Mouse (Mus musculus): ENCODE measurements around the gene Gsto1. TPM values are rescaled to one million over a fixed set of nuclear protein-coding genes. Genes with fewer than 3 reads are reported as not detected.

Gene Gsto1
- total RNA-seq, 4 experiments from 2014 or later, result 50.1 to 55.4 (median 51.9) TPM

GRCm38 (mm10) chr19:47888037-47888436, 33.3 kb downstream of the Gsto1 start:
- DNase-seq (ENCODE audit: low spot score in 2 of 2), result no peak

GRCm38 (mm10) chr19:47890489-47891130, 35.8 kb downstream of the Gsto1 start:
- no peak for DNase-seq (ENCODE audit: low spot score in 2 of 2)

DNA sequence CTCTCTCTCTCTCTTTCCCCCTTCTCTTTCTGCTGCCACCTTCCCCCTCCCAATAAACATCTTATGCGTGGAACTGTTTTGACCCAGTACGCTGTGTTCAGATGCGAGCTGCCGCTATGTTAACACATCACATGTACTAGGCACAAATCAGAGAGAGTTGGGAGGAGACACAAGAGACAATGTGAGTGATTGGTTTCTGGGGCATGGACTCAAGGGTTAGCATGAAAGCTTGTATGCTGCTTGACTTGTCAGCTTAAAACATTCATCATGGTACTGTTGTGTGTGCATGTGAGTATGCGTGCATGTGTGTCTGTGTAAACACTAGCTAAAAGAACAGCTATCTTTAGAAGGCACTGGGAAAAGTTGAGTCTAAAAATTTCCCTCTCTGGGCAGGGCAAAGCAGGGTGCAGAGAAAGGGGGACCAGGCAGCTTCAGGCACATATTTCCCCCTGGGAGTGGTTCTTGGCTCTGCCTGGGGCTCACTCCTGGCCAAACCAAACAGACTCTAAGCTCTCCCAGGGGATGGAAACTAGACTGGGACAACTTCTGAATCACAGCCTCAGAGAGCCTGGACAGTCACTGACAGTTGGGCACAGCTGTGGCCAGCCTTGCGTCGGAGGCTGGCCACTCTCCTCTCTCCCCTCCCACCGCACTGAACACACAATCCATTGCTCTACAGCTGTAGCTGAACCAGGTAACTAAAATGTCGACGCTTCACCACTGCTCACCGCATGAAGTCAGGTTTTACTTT, 37.0 kb downstream of the Gsto1 start:
- DNase-seq (ENCODE audit: low spot score in 2 of 2), result no peak

DNA sequence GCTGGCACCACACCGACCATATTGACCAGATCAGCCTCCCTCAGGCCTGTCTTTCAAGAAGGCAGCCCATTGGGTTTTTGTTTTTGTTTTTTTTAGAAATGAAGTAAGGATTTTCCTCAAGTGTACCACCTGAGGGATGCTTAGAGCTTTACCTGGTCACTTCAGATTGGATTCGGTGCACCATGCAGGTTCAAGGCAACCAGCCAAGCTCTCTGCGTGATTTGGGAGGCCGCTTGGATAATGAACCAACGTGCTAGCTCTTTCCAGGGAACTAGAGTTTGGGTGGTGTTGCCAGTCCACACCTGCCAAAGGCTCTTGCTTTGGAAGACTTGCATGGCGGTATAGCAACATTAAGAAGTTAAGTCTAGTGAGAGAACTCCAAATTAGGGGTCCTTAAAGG, 38.3 kb downstream of the Gsto1 start:
- DNase-seq (ENCODE audit: low spot score in 2 of 2), result no peak

DNA sequence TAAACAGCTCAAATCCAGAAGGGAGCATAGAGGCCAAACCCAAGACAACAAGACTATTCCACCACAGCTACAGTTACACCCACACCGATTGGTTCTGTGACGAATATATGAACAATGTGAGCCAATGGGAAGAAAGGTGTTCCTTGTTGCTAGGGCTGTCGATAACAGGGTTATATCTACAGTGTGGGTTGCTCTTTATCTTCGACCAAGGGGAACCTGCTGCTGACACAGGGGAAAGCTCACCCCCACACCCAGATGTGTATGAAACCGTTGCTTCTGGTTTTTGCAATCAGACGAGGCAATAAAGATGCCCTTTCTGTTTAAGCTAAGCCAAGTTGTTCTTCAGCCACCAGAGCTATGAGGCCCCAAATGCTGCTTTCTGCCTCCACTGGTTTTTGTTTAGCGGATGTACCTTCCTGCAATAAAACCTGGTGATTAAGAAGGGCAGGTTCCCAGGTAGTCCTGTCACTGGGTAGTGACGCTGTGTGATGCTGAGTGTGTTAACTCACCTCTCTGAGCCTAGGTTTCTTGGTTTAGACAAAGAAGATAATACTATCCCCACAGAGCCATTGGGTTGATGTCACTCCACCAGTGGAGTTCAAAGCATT, 43.8 kb downstream of the Gsto1 start:
- no peak for DNase-seq (ENCODE audit: low spot score in 2 of 2)

DNA sequence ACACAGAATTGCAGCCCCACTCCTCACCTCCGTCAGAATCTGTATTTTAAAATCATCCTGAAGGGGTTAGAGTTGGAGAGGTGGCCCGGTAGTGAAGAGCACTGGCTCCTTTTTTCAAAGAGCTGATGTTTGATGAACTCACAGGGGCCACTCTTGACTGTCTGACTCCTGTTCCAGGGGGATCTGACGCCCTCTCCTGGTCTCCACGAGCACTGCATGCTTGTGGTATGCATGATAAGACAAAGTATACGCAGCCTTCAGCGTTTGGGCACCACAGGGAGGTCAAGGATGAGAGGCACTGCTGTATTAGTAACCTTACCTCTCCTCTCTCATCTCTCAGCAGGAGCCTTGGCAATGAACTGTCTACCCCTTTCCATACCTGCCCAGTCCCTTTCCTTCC, 45.2 kb downstream of the Gsto1 start:
- DNase-seq (ENCODE audit: low spot score in 2 of 2), result no peak

- DNase-seq (ENCODE audit: low spot score in 2 of 2), result no peak
Observed at GRCm38 (mm10) chr19:47900558-47900957, 45.8 kb downstream of the Gsto1 start.

GRCm38 (mm10) chr19:47902316-47903201, 47.8 kb downstream of the Gsto1 start:
- DNase-seq (ENCODE audit: low spot score in 2 of 2), result no peak

DNA sequence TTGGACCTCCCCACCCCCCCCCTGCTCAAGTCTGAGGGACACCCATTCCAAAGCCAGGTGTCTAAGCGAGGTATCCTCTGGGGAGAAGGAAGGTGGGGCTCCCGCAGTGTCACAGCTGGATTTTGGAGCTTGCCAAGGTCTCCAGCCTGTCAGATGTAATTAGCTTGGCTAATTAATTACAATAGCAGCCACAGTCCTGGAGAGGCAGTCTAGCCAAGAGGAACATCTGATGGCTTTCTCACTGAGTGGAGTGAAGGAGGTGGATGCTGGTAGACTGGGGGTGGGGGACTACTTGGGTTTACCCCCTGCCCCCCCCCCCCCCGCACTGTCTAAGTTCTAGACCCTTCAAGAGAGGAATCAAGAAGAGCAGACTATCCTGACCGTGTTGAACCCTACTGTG, 48.9 kb downstream of the Gsto1 start:
- DNase-seq (ENCODE audit: low spot score in 2 of 2), result no peak

GRCm38 (mm10) chr19:47905081-47905480, 50.3 kb downstream of the Gsto1 start:
- DNase-seq (ENCODE audit: low spot score in 2 of 2), result no peak

DNA sequence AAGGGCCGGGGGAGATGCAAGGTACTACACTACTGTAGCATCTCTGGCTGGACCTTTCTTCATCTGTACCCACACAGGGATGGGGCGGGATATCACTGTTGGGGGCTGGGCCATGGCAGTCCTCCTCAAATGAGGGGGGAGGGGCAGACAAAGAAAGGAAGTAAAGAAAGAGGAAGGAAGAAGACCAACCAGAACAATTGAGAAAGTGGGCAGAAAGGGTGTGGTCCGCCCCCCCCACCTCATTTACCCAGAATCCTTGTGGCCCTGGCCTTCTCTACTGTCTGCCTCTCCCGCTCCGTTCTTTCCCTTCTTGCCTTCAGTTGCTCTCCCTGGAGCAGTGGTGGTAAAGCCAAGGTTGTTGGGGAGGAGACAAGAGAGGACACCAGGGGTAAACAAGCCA, 50.8 kb downstream of the Gsto1 start:
- no peak for DNase-seq (ENCODE audit: low spot score in 2 of 2)

- no peak for DNase-seq (ENCODE audit: low spot score in 2 of 2)
Observed at GRCm38 (mm10) chr19:47907596-47907995, 52.8 kb downstream of the Gsto1 start.

DNA sequence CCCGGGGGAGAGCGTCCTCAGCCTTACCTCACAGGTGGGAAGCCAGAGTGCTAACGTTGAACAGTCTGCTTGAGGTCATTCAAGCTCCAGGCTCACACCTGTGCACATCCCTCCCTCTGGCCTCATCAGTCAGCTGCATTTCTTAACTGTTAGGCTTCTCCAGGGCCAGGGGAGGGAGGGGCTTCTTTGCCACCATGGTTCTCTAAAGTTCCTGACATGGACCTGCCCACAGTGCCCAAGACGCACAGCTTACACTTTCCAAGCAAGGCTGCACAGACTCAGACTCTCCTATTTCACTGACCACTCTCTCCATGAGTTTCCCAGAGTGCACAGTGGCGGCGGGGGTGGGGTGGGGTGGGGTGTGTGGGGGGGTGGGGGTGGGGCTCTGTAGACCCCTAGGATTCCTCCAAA, 54.2 kb downstream of the Gsto1 start:
- no peak for DNase-seq (ENCODE audit: low spot score in 2 of 2)

- no peak for DNase-seq (ENCODE audit: low spot score in 2 of 2)
Observed at GRCm38 (mm10) chr19:47909387-47910116, 54.8 kb downstream of the Gsto1 start.

GRCm38 (mm10) chr19:47910117-47910618, 55.4 kb downstream of the Gsto1 start:
- no peak for DNase-seq (ENCODE audit: low spot score in 2 of 2)

DNA sequence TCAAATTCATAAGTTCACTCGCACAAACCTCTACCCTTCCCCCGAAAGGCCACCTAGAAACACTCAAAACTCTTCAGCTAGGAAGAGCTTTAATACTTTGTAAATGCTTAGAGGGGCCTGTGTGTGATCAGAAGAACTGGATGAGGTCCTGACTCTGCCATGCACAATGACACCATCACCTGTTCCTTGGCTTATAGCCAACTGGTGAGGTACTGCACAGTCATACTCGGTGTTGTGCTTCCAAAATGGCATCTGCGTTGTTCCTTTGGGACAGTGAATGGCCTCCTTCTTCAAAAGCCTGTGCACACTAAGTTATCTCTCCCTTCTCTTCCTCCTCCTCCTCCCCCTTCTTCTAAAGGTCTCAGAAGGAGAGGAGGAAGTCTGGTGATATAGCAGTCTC, 56.0 kb downstream of the Gsto1 start:
- DNase-seq (ENCODE audit: low spot score in 2 of 2), result no peak

DNA sequence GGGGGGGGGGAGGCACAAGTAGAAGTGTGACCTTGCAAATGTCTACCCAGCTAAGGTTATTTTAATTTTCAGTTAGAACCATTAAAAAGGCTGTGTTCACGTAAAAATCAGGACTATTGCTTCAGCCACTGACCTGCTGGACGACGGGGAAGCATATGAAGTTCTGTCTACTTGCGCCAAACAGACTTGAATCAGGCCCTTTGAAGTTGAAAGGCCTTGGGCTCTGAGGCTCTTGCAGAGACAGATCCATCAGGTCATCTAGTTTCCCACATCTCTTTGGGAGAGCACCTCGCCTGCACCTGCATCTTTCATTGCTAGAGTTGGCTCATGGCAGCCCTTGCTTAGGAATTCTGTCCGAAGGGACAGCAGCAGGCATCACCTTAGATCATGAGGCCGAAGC, 58.6 kb downstream of the Gsto1 start:
- no peak for DNase-seq (ENCODE audit: low spot score in 2 of 2)

DNA sequence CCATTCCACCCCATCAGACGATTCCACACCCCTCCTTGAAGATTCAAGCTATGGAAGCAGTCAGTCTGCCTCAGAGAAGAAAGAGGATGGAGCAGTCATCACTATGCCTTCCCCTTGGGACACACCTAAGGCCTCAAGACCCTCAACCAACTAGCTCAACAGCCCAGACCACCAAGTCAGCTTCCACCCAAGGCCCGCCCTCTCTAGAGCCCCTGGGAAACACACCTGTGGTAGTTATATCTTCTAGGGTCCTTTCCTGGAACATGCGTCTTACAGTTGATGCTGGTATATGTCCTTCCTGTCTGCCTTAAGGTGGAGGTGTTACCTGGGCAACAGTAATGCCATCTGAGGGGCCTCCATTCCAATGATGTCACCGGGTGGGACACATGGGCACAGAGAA, 59.4 kb downstream of the Gsto1 start:
- no peak for DNase-seq (ENCODE audit: low spot score in 2 of 2)
